Mouse (Mus musculus) gastrocnemius, adult 18-20 months (tissue): Measurements from ENCODE around the gene Grid2. TPM values are rescaled to one million over a fixed set of nuclear protein-coding genes. Genes with fewer than 3 reads are reported as not detected.

Experiments
- DNase-seq: peaks from one replicate; pipeline ENCODE4 v3.0.0; 2021; ENCODE audit warnings: low spot score
- total RNA-seq, 2 experiments: library from RNA; stranded (reverse); gene quantifications; 2 replicates each; pipeline ENCODE4 v1.2.3; 2021

The Grid2 gene
- total RNA-seq, 2 experiments from 2014 or later = 0.07 to 0.12 TPM

DNA sequence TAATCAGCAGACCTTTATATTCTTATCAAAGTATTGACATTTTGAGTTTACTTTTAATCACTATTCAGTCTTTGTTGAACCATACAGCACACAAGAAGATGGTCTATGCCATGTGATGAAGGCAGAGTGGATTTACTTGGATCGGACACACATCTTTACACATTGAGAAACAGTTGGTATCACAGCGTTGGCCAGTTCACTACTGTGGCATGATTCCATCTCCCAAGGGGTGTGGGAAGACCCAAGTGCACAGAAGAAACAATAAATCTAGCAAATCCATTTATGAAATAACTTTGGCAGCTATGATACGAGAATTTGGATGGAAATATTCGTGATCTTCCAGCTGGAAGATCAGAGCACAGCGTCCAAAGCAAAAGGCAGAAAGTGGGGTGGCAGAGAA lies 792.3 kb downstream of the Grid2 start:
- DNase-seq = no peak

DNA sequence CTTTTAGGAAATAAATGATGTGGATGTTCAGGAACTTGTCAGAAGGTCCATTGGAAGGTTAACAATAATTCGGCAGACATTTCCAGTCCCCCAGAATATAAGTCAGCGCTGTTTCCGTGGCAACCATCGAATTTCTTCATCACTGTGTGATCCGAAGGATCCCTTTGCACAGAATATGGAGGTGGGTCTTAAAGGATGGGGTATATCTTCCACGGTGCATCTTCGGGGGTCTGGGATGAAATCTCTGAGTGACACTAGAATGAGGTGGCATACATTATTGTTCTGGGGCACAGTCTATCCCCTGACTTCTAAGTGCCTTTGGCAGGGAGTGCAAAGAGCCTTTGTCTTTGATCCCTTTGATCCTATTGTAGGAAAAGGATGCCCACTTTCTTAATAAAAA lies 808.2 kb downstream of the Grid2 start:
- no peak for DNase-seq

DNA sequence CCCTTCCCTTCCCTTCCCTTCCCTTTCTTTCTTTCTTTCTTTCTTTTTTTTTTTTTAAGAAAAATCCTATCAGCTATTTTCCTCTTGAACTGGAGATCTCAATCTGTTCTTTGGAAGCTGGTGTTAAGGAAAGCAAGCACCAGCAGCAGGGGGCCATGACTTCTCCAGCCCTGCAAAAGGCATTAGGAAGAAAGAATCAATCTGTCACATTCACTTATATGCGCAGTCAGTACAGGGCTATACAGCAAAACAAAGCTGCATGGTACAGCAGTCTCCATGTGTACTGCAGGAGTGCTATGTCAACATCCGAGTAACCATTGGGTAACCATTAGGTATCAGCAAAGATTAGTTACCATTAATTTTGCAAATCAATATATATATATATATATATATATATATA lies 809.0 kb downstream of the Grid2 start:
- DNase-seq = no peak

DNA sequence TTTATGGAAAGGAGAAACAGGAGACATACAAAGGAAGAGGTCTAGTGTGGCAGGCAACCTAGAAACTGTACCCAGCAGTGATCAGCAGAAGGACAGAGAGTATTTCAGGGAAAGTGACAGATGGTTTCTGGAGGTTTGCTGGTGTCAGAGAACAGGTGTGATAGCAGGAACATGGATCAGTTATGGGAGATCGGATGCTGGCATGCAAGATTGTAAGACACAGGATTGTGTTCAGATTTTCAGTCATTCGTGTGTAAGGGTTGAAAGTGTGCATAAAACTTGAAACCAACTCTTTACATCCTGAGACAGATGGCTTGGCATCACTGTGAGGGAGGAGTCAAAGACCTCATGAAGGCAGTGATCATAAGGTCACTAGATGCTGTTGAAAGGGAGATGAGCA lies 817.7 kb downstream of the Grid2 start:
- no peak for DNase-seq

DNA sequence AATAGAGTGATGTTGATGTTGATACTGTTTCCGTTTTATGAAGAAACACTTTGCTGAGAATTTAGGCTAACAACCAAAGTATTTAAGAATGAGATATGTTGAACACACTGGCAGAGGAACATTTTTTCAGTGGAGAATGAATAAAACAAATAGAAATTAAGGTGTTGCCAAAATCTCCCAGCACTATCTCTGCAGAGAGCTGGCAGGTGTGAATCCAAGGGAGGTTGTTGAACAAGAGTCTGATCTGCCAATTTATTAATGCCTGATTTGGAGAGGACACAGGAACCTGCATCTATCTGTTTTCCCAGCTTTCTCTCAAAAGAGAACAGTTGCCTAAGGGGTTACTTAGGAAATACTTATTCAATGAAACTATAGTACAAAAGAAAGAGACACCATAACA lies 822.2 kb downstream of the Grid2 start:
- no peak for DNase-seq

DNA sequence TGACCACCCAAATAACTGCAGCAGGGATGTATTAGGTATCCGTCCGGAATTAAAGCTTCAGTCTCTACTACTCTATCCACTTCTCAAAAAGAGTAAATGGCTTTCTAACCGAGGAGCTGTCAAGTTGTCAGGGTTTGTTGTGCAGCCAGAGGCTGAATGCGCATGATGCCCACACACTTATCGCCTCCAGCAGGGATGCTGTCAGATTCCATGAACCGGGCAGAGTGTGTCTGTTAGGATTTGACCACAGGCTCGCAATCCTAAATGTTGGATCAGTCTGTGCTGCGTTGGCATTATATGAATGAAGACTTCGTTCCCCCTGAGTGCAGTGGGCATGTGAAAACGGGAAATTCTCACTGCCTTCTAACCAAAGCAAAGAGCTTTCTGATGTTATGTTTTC lies 843.0 kb downstream of the Grid2 start:
- no peak for DNase-seq

DNA sequence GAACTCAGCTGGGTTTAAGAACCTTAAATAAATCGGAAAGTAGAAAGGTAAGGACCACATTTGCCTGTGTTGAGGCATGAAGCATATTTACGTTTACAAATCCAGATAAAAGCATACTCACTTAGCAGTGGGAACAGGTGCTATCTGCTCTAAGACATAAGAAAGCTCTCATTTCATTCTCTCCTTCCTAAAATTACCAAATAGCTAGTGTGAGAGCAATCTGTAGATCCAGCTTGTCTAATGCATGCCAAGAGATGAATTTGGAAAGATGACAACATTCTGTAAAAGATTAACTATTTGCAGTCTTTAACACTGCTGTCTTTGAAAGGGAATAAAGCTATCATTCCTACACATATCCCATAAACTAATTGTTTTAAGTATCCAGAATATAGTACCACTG lies 858.9 kb downstream of the Grid2 start:
- no peak for DNase-seq

DNA sequence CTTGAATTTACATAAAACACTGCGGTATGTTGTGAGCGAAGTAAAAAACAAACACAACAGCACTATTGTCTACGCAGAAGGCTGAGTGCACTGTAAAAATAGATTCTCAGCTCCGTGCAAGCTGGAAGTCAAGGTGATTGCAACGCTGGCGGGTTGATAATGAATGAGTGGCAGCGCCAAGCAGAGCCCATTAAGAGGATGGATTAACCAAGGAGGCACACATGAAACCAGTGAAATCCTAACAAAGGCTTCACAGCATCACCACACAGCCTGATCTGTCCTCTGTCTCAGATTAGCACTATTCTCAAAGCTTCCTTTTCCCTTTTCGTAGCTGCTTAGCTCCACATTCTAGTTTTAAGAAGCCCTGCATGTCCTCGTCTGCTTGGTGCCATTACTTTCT lies 880.6 kb downstream of the Grid2 start:
- no peak for DNase-seq

DNA sequence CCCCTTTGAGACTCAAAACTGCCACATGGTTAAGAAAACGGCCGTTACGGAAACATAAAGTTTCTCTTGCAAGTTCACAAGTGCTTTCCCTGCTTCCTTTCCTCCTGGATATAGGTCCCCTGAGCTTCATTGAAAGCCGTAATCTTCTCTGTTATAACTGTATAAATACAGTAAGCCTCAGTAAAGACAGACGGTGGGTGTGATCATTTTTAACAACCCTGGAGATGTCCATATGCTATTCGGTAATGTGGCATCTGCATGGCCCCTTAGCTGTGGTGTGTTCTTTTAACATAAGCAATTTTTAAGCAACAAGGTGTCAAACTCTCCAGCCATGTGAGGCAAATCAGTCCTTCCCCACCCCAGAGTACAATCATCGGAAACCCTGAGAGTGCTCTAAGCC lies 892.9 kb downstream of the Grid2 start:
- DNase-seq = no peak

DNA sequence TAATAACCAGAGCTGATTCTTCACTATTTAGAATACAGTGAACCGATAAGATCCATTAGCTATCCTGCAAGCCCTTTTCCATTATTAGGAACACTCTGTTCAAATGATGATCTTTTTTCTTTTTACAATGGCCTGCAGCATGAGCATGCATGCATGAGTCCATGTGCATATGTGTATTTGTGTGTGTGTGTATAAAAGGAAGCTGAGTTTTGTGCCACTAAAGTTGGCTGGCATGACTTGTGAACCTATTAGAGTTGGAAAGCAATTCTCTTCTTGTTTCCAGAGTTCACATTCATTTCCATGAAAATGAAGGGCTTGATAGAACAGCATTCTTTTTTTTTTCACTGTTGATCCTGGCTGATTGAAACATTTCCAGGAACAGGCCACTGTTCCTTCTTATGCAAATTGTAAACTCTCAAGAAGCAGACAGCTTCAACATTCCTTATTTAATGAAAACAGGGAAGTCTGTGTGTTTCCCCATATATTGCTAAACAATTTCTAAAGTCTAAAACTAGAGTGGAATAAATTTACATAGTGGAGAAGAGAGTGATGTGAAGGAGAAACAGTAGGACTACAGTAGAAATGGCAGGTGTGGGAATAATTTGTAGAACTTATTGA lies 919.4 kb downstream of the Grid2 start:
- no peak for DNase-seq

DNA sequence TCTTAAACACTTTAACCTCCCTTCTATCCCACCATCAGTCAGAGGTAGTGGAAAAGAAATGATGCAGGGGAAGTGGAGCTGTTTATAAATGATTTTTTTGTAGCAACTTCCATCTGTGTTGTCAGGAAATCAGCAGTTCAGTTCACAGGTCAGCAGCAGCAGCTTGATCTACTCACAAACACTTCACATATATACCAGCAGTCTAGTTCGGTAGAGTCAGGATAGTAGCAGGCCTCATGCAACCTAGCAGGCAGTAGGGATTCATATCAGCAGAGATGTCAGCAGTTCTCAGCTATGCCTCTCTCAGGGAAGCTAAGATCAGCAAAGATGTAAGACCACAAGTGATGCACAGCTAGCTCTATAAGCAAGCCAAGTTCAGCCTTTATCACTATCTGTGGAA lies 938.0 kb downstream of the Grid2 start:
- DNase-seq = no peak

DNA sequence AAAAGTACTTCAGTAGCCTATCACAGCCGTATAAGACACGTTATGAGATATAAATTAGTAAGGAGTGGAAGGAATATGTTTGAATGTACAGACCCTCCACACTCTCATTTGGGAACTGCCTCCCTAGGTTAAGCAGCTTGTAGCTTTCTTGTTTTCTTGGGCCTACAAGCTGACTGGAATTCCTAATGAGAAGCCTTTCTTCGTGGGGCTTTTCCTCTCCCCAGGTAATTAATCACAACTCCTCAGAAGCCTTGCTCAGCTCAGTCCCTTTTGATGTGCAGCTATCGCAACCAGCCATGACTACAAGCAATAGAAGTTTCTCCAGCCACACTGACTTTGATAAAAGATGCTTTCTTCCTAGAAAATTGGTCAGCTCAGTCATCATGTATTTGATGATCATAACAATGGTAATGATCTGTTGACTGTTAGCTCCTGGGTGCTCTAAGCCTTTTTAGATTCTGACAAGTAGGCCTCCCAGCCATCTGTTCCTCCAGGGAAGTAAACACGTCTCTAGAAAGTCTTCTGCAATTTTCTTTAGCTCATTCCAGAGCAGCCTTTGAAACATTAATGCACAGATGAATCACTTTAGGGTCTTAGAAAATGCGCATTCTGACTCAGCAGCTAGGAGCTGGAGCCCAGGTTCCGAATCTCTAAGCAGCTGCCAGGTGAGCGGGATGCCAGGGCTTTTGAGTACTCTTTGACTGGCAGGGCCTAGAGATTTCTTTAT lies 946.9 kb downstream of the Grid2 start:
- no peak for DNase-seq

DNA sequence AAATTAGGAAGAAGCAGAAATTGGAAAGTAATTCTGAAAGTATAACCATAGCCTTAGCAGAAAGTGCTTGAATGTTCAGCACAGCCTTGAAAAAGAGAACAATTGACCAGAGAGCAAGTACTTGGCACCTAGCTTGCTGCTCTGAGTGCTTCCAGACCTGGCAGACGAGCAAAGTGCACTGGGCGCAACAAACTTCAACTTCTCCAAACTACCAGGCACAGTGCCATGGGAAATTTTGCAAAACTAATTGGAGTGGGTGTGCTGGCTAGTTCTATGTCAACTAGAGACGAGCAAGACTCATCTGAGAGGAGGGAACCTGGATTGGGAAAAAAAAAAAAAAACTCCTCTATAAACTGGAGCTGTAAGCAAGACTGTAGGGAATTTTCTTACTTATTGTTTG lies 980.7 kb downstream of the Grid2 start:
- no peak for DNase-seq

DNA sequence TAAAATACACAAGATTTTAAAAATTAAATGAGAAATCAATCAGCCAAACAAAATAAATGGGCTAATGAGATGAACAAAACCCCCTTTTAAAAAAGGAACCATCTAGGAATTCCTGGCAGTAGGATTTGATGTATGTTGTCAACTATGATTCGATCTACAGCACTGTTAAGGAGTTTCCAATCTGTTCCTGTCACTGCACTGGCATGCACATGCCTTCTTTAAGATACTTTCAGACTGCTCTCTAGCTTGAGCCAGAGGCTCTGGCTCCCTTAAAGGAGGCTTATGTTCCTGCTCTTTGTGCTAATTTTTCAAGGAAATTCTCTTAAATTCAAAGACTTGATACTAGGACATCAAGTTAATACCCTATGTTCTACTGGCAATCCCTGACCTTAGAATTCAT lies 984.9 kb downstream of the Grid2 start:
- DNase-seq = no peak

DNA sequence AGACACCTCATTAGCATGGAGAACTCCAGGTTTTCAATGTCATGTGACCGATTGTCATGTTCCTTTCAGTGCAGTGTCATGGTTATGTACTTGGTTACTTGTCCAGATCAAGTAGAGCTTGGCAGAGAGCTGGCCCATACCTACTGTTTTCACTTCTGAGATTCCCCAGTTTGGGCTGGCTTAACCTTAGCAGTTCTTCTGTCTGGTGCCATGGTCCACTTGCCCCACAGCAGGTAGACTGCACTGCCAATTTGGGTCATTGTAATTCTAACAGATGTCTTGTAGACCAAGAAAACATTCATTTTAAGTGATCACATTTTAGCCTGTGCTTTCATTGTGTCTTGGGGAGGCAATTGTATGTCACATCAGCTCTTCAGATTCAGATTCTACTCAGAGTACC lies 990.3 kb downstream of the Grid2 start:
- no peak for DNase-seq

DNA sequence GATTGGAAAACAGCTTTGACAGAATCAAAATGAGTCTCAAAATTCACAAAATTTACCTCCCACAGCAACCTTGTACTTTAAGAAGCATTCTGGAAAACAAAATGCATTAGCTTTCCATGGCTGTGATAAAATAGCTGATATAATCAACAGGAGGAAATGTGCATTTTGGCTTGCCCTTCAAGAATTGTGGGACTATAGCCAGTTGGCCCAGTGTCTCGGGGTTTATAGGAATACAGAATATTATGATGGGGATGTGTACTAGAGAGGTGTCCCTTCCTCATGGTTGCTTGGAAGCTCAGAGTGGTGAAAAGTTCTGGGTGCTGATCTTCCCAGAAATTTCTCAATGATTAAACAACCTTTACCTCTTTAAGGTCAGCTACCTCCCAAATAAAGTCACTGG lies 995.4 kb downstream of the Grid2 start:
- DNase-seq = no peak

DNA sequence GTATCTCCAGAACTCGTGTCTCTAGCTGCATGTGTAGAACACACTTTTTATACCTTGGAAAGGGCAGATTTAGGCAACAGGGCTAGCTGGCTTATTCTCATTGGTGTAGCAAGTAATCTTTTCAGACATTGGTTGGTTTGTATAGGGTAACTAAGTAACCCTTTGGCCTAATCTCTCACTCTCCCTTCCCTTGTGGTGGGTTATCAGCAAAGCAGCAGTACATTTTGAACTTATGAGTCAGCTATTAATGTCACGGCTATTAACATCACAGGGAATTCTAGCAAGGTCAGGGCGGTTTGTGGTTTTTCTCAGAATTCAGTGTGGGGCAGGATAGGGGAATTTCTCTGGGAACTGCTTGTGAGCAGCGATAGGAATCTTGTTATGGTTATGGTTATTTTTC lies 1007.8 kb downstream of the Grid2 start:
- no peak for DNase-seq

DNA sequence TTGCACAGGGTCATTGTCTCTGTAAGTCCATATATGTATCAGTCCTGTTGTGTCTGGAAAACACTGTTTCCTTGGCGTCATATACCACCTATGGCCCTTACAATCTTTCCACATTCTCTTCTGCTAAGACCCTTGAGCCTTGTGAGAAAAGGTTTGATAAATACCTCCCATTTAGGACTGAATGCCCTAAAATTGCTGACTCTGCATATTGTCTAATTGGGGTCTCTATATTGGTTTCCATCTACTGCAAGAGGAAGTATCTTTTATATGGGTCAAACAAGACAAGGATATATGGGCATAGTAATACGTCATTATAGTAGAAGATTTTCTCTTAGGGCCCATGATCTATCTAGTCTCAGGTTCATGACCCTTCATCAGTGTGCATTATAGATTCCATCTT lies 1008.5 kb downstream of the Grid2 start:
- no peak for DNase-seq

DNA sequence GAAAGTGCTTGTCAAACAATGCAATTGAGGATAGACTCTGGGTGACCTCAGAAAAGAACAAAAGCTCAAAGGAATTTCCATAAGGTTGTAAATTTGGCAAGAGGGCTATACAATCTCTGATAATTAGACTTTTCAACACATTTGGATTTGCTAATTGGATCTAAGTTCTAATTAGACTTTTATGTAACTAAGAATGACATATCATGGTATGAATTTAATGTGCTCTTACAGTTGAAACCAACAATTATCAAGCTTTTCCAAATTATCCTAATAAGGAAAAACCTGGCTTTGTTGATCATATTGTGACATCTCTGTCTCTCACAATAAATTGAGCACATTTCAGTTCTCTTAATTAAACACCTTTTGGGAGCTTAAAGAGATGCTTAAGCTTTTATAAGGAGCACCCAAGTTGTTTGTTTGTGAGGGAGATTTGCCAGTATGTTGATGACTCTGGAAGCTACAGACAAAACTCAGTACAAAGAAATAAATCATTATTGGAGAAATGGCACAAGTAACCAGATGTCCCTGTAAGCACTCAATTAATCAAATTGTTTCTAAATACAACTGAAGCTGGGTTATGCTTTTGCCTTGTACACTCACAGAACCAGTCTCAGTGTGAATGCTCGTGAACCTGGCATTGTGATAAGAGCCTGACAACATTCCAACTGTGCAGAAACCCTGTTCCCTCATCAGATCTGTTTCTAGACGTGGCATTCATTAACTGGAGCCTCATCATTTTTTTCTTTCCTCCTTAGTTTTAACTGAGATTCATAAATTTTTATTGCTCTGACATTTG lies 1018.8 kb downstream of the Grid2 start:
- no peak for DNase-seq

DNA sequence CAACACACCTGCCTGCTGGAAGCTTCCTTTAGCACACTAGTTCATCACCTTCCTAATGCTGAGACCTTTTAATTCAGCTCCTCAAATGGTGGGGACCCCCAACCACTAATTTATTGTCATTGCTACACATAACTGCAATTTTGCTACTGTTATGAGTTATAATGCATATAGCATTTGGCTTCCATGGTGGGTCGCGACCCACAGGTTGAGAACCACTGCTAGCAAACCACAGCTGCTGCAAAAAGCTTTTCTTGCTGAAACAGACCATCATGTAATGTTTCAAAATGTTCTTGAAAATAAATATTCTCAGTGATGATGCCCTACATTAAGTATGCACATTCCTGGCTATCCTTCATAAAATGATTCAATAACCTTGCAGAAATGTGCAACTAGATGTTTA lies 1024.3 kb downstream of the Grid2 start:
- DNase-seq = no peak

DNA sequence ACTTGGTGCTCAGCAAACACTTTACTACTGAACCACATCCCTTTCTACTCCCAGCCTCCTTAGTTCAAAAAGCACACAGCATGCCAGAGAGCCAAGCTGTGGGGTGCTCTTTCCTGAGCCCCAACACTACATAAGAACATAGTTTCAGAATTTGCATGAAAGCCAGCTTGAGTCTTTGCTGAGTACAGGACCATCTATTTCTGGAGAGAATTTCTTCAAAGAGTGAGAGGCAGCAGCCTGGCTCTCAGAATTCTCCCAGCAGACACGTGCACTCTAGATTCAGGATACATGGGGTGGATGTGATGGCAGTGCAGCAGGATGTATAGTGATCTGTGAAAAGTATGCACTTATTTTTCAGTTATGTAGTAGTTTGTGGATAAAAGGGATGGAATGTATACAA lies 1038.1 kb downstream of the Grid2 start:
- DNase-seq = no peak

DNA sequence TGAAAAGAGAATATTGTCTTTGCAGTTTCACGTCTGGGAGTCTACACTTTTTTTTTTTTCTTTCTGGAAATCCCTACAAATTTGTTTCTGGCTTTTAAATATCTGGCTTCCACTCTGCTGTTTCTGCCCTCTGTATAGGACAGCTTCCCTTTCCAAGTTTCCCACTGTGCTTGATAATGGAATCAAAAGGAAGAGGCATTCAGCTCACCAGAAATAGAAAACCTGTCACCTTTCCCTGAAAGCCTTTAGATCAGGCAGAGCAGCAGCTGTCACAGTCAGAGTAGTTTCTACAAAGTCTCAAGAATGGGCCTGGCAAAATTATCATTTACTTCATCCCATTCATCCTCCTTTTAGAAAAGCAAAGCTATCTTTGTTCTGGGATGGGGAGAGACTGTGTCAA lies 1042.0 kb downstream of the Grid2 start:
- no peak for DNase-seq
